Mouse (Mus musculus) erythroid progenitor cell, adult 5-6 weeks (primary cell): ENCODE measurements around the gene Frmd4b. TPM values are rescaled to one million over a fixed set of nuclear protein-coding genes. Genes with fewer than 3 reads are reported as not detected.

Experiments used
- ATAC-seq: replicated peaks from 2 replicates; pipeline ENCODE4 v1.8.0; 2016; ENCODE audit warnings: moderate number of reproducible peaks, mild to moderate bottlenecking, moderate TSS enrichment, inconsistent platforms; ENCODE audit not compliant: poor library complexity, low FRiP score, severe bottlenecking
- total RNA-seq, 2 experiments: library from RNA; stranded (forward) in 1 of 2; stranded (reverse) in 1 of 2; fragments of 150-400 nt in 1 of 2; fragments of 186-747, 209-891 nt in 1 of 2; gene quantifications; 2 replicates each; pipeline versions ENCODE4 v1.2.3 to v1.2.4; 2015 to 2017; ENCODE audit warnings: low replicate concordance in 2 of 2

Frmd4b gene
- total RNA-seq, 2 experiments from 2014 or later = 7.2 to 21.0 TPM

DNA sequence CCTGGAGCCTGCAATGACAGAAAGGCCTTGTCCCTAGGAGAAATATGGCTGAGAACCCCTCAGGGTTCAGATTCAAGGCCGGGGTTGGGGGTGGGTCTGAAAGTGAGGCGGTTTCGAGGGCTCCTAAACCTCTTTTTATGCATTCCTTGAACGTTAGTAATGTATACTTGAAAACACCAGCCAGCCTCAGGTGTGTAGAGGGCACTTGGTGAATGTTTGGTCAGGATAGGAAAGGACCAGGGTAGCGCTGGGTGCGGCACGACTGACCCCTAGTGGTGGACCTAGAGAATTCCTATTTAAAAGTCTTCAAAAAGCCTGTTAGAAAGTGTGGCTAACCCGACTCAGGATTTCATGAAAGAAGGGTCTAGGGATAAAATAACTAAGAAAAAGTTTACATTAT is 91.2 kb downstream of the Frmd4b start:
- peak; percentile 61 for ATAC-seq

DNA sequence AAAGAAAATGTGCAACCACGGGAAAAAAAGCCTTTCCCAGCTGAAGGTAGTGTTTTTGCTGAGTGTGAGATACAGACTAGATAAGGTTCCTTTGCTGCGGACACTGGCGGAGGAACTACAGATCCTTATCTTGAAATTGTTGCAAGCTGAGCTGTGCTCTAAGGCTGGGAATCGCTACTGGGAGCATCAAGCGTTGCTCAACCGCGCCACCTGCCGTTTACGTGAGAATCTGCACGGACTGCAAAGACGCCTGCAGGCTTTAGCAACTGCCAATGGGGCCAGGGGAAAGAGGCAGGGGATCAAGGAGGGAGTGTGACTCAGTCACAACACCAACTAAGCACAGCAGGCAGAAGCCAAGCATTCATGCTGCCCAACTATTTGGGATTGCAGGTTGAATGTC is 94.2 kb downstream of the Frmd4b start:
- ATAC-seq = no peak

DNA sequence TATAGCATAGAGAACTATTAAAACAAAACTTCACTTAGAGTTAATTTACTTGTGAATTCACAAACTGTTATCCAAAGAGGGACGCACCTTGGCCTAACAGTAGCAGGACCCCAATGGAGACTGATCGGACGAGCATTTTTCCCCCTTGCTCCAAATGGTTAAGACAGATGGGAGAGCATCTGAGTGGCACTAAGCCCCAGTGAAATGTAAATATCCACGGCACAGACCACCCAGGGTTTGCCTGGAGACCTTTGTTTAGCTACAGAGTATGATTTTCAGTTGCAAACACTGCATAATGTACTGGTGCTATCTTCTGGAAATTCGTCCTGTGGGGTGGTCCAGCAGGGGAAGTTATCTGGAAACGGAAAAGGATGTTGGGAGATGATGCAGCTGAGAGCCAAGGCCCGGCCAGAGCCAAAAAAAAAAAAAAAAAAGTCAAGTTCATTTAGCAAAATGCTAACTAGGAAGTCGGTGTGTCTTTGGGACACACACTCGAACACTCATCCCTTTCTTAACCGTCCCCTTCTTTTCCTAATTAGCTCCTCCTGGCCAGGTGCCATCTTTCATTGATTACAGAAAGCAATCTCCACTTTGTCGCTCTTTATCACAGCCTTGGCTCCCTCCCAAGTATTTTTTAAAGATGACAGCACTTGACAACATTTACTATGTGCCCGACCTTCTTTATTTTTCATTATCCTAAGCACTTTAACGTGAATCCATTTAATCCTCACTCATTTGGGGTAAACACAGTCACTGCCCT is 95.9 kb downstream of the Frmd4b start:
- no peak for ATAC-seq

DNA sequence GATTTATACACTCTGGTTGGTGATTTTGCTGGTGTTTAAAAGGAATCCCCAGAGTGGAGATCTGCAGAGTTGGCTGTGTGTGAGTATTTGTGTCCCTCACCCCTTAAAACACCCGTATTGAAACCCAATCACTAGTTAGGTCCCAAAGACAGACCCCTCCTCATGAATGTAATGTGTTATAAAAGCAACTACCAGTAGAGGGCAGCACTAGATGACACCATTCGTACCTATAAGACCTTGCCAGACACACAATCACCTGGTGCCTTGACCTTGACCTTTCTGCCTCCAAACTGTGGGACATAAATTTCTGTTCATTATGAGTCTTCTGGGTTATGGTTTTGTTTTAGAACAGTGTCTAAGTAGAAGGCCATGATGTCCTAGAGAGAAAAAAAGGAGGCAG is 96.8 kb downstream of the Frmd4b start:
- no peak for ATAC-seq

DNA sequence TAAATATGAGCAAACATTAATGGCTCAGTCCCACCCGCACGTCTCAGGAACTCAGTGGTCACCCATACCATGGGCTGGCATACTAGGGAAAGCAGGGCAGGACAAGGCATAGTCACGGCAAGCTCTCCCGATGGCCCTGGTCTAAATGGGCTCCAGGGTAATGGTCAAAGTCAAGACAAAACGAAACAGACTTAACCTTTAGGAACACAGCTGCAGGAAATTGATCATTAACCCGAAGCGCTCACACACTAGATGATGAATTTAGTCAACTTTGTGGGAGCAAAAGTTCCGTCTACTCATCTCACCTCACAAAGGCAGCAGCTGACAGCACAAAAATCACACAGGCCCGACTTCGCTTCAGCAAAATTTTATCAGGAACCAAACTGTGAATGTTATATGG is 97.8 kb downstream of the Frmd4b start:
- ATAC-seq = no peak

DNA sequence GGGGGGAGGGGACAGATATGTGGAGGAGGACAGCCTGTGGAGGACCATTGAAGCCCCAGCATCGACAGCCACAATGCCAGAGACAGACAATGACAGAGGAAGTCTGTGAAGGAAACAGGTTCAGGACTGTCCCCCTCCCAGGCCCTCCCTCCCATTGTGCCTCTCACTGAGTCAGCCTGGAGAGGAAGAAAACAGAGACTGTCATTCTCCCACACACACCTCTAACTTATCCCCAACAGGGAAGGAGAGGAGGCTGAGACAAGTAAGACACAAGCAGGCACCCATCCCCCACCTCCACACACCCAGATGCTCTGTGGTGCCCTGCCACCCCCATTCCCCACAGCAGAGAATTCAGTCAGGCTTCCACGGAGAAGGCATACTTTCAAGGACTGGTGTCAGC is 98.9 kb downstream of the Frmd4b start:
- ATAC-seq = no peak

DNA sequence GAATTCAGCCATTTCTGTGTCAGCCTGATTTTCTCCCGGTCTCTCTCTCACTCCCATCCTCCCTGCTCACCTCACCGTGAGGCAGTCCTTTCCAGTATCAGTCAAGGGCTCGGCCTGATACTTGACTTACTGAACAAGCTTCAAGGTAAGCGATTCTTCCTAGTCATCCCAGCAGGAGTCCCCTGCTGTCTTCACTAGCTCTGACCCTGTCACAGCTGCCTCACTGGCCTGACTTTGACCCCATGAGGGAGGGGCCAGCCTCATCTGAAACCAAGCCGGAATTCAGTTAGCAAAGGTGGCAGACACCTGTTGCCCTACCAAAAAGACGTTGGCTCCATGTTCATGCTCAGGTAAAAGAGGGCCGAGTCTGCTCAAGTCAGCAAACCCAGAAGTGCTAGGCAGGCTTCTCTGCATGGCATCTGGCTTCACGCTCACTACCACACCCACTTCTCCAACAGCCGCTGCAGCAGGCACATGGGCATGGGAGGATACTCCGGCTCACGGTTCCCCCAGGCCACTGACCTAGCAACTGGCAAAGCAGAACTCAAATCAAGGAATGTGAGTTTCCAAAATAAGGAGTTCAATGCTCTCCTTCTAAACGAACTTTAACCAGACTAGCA is 99.6 kb downstream of the Frmd4b start:
- ATAC-seq = no peak

DNA sequence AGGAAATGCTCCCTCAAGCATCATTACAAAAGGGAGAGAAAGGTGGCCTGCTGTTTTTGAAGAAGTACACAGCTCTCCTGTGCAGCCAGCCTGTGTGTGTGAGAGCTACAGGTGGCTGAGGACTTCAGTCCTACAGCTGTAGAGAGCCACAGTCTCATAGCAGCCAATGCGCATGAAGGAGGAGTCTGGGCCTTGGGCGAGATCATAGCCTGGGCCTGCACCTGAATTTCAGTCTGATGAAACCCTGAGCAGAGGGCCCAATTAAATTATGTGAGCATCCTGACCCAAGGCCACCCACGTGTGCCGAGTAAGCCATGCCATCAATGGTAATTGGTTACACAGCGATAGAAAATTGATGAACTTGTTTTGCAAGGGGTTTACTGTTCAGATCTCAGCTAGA is 100.4 kb downstream of the Frmd4b start:
- no peak for ATAC-seq

DNA sequence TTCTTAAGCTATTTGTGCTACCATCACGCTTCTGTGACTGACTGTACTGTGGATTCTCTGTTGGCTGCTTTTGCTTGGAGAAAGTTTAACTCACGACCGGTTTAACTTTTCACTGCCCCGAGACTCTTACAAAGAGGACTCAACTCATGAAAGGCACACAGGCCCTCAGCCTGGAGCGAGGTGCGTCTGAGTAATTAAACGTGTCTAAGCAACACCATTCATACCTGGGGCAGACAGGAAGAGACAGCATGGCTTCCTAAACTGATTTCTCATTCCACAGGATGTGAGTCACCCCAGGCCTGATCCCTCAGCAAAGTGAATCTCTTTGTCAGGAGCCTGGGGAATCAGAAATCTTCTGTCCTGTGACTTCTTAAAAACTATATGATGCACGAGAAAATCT is 106.6 kb downstream of the Frmd4b start:
- ATAC-seq = no peak

DNA sequence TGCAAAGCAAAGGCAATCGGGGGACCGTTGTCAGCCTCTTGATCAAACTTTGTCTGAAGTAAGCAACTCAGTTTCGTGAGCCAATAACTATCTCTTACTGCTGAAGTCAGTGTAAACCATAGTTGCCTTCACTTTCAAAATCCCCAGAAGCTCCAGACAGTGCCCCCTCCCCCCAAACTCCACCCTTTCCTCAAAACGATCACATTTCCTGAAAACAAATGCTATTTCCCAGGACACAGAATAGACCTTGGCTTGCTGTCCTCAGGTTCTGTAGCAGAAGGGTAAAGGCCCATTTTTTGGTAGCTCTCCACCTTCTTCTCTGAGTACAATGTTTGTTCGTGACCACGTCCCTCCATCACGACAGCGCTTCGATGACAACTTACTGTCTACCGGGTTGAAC is 107.9 kb downstream of the Frmd4b start:
- no peak for ATAC-seq

DNA sequence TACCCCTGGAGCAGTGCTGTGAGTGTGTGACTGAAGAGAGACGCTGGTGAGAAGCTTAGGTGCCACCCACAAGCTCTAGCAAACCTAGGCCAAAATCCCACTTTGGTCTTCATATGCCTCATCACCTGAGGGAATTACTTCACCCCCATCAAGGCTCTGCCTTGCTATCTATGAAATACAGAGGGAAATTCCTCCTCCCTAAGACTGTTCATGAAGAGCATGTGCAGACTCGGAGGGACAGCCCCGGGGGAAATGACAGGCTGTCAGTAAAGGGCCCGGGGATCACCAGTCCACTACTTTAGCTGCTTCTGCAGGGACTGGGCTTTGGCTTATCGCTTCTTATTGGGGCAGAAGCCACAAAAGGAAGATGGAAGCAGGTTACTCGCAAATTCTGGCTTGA is 108.9 kb downstream of the Frmd4b start:
- ATAC-seq = no peak

DNA sequence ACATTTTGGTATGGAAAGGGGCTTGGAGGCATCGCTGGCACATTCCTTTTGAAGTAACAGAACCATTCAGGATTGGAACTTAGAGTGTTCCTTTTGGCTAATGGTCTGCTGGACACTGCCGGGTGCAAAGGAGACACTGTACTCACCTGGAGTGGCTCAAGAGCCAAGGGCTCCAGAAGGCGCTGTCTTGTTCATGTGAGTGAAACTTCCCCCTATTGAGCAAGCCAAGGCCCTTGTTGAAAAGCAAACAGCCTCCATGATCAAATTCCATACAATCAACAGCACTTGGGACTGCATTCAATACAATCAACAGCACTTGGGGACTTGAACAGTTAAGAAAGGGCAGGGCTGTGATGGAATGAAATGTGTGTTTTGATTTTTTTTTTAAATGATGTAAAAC is 109.4 kb downstream of the Frmd4b start:
- no peak for ATAC-seq

DNA sequence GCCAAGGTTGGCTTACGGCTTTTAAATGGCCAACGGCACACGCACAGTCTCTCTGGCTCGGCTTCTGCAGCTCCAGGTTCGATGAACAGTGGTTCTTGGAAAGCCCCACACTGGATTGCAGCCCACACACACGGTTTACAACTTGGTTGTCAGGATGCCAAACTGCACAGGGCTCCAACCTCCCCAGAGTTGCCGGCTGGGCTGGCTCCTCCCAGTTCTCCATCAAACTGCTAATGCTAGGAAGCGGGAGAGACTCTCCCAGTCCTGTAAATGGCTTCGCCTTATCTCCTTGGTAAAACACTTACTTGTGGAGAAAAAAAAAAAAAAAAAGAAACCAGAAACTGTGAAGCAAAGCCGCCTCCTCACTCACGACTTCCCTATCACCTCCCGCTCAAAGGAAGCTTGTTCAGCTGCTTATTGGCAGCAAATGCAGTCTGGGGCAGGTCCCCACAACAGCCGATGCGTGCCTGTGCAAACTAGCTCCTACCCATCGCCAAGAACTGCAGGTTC is 111.1 kb downstream of the Frmd4b start:
- no peak for ATAC-seq

DNA sequence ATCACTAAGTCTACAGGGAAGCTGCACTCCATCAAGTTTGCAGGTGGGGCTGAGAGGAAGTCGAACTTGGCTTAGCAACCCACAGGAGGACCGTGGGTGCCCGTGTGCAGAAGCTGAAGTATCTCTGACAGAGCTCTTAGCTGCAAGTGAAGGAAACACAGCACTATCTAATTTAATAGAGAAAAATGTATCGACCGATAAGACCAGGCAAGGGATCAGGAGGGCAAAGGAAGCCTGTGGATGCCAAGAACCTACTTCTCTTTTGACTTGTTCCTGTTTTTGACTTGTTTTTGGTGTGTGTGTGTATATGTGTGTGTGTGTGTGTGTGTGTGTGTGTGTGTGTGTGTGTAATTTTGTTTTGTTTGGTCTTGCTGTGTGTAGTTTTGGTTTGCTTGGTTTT is 112.7 kb downstream of the Frmd4b start:
- no peak for ATAC-seq

DNA sequence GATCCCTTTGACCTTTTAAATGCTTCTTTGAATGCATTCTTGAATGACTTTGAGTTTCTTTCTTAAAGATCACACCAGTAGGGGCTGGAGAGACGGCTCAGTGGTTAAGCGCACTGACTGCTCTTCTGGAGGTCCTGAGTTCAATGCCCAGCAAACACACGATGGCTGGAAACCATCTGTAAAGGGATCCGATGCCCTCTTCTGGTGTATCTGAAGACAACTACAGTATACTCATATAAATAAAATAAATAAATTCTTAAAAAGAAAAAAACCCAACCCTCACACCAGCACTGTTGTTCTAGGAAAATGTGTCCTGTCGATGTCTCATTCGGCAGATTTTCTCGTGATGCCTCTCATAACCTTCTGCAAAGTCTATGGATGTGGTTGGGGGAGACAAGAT is 116.3 kb downstream of the Frmd4b start:
- ATAC-seq = no peak

DNA sequence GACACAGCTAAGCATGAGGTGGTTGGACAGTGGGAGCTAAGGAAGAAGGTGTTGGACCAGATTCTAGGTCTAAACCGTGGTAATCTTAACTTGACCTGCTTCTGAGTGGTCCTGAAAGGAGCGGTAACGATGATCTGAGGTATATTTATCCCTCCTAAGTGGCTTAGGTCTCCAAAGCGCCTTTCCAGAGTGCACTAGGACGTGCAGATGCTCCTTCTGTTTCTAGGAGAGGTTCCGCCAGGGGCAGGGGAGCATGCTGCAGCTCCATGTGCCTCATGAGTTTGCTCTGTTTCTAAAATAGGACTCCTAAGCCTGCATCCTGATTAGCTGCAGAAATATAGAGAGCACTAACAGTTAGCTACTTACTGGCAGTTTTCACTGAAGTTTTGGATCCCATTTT is 117.1 kb downstream of the Frmd4b start:
- ATAC-seq = no peak

DNA sequence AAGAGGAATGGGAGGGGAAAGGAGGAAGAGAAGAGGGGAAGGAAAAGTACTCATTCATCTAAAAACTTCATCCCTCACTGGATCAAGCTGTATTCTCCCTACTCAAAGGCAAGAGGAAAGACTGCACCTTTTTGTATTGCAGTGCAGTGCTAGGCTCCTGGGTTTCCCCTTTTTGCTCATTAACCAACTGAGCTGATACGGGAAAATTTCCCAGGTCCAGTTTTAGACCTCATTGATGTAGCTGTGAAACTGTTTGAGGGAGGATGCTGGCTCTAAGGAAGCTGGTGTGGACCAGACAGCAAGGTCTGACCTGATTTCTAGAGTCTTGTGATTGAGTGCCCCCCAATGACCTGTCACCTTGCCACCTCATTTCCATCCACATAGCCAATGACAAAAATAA is 121.3 kb downstream of the Frmd4b start:
- no peak for ATAC-seq

DNA sequence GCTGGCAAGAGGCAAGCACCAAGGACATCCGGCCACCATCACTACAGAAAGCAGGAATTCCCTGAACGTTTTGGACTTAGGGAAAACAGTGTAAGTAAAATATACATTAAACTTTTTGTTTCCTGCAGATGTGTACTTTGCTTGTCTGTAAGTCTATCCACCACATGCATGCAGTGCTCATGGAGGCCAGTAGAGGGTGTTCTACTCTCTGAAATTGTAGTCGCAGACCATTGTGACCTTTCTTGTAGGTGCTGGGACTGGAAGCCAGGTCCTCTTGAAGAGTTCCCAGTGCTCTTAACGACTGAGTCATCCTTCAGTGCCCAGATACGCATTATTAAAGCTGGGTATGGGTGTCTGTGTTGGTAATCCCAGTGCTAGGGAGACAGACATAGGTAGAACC is 126.3 kb downstream of the Frmd4b start:
- ATAC-seq = no peak

DNA sequence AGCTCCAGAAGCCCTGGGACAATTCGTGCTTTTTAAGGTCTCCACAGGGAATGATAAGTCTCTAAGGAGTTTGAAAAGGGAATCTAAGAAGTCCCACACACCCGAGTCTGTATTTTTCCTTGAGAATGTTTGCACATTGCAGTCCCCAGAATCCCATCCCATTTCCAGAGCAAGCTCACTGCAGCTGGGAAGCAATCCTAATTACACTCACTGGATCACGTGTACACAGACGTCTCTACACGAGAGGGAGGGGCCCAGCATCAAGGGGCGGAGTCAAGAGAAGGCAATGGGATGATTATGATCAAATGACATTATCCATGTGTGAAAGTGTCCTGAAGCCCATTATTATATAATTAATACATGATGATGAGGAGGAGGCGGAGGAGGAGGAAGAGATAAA is 128.5 kb downstream of the Frmd4b start:
- no peak for ATAC-seq

DNA sequence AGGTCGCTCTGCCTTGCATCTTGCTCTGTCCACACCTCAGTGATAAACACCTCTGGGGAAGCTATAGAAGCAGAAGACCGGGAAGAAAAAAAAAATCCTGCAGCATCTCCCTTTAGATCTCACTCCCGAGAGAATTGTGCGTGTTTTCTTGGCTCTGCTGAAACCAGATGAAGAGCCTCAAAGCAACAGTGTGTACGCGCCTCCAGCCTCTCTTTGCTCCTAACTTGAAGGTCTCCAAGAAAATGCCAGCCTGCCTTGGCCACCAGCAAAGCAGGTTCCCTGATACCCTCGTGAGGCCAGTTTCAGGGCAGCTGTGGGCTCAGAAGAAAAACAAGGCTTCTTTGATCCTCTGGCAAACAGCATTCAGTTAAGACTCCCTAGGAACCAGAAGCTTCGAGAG is 129.1 kb downstream of the Frmd4b start:
- no peak for ATAC-seq

DNA sequence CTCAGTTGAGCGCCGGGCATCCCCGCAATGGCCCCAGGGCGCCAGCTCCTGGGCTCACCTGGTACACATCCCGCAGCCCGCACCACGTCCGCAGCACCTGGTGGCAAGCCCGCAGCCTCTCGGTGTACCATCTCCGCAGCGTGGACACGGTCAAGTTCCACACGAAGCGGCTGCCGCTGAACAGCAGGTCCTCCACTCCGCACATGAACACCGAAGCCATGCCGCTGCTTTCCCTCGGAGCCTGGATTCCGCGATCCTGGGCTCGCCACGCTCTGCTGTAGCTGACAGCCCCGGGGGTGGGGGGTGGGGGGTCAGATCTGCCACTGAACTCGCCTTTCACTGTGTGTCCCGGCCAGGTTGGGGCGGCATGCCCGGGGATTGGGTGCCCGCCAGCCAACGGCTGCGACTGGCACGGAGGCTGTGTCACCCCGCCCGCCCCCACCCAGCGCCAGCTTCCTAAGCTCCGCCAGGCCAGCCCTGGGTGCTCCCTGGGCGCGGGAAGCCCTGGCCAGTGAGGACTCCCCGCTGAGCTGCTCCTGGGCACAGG is 129.7 kb downstream of the Frmd4b start:
- no peak for ATAC-seq
